Mouse (Mus musculus): ENCODE data around the gene Samd8.

DNA sequence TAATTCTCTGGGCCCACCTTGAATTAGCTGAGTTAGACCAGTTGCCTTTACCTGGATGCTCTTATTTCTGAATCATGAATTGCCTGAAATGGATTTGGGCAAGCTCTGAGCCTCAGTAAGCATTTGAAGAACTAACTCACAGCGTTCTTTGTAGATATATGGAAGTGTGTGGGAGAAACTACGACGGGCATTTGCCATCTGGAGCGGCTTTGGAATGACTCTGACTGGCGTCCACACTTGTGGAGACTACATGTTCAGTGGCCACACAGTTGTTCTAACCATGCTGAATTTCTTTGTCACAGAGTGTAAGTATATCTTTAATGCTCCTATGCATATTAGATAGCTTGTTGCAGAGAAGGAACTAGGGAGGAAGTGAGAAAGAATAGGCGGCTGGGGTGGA is 41.9 kb downstream of the Samd8 start:
- TF ChIP-seq ZC3H11A (IDR thresholded peaks at IDR 0.05; ENCODE audit: borderline replicate concordance, low read depth, low read length), result no peak
- no peak for TF ChIP-seq HCFC1 (IDR thresholded peaks at IDR 0.05; ENCODE audit: borderline replicate concordance, insufficient read depth, low read length)

Data from ES-E14 (cell line).